Mouse (Mus musculus) naive thymus-derived CD4-positive, alpha-beta T cell, adult 2 months (primary cell): ENCODE data around the gene Sart1.
A peak's percentile ranks its signal among the peaks of the same experiment; 100 is the strongest.
"Not testable (repeated sequence)": the region's sequence is repeated elsewhere in the genome, so short reads cannot be mapped to it uniquely, and the experiment has no call there.

ENCODE experiments used
- DNase-seq: peaks from one replicate; pipeline ENCODE4 v3.0.0-alpha.2; 2011; ENCODE audit warnings: low read depth

The Sart1 gene

GRCm38 (mm10) chr19:5370932-5371331, 17.6 kb downstream of the Sart1 start:
- no peak for DNase-seq

- DNase-seq, result peak; percentile 59
Measured at GRCm38 (mm10) chr19:5367455-5367854, 21.0 kb downstream of the Sart1 start.

GRCm38 (mm10) chr19:5367053-5367359, 21.5 kb downstream of the Sart1 start, which contains the start of gene Banf1:
Banf1 (minus strand) TSS chr19:5367168.
- no peak for DNase-seq

GRCm38 (mm10) chr19:5366175-5367052, 22.1 kb downstream of the Sart1 start, which contains the start of gene Eif1ad:
Eif1ad (plus strand) TSS chr19:5366741.
- DNase-seq, result peak; percentile 99

GRCm38 (mm10) chr19:5365751-5366150, 22.8 kb downstream of the Sart1 start:
- no peak for DNase-seq

- DNase-seq, result no peak
Measured at GRCm38 (mm10) chr19:5364124-5364523, 24.4 kb downstream of the Sart1 start.

GRCm38 (mm10) chr19:5362186-5362585, 26.3 kb downstream of the Sart1 start:
- no peak for DNase-seq

- DNase-seq, result no peak
Measured at GRCm38 (mm10) chr19:5356080-5356479, 32.4 kb downstream of the Sart1 start.

- no peak for DNase-seq
Measured at GRCm38 (mm10) chr19:5353609-5354008, 34.9 kb downstream of the Sart1 start.

GRCm38 (mm10) chr19:5349502-5349873, 39.0 kb downstream of the Sart1 start, which contains the start of gene Cst6:
Cst6 (minus strand) TSS chr19:5349574.
- not testable (repeated sequence) for DNase-seq

GRCm38 (mm10) chr19:5348526-5349501, 39.7 kb downstream of the Sart1 start:
- DNase-seq, result peak; percentile 74

- DNase-seq, result no peak
Measured at GRCm38 (mm10) chr19:5348064-5348463, 40.4 kb downstream of the Sart1 start.

GRCm38 (mm10) chr19:5345297-5346131, 43.0 kb downstream of the Sart1 start:
- no peak for DNase-seq

GRCm38 (mm10) chr19:5341360-5341759, 47.1 kb downstream of the Sart1 start:
- DNase-seq, result no peak

GRCm38 (mm10) chr19:5337975-5338374, 50.5 kb downstream of the Sart1 start:
- DNase-seq, result peak; percentile 88

- DNase-seq, result no peak
Measured at GRCm38 (mm10) chr19:5335441-5335840, 53.1 kb downstream of the Sart1 start, which contains the start of gene Catsper1. Catsper1 (plus strand) TSS chr19:5335741.

GRCm38 (mm10) chr19:5334741-5335140, 53.8 kb downstream of the Sart1 start:
- no peak for DNase-seq

- DNase-seq, result no peak
Measured at GRCm38 (mm10) chr19:5327970-5328369, 60.5 kb downstream of the Sart1 start.
